Mouse (Mus musculus) liver, embryonic 14.5 days (tissue): Measurements from ENCODE around the gene Cyp46a1. TPM values are rescaled to one million over a fixed set of nuclear protein-coding genes. Genes with fewer than 3 reads are reported as not detected.

Source experiments
- ATAC-seq: fragments of 200-750 bp; cut with Nextera tagmentation; 2 replicates; pipeline ENCODE4 v1.8.0; 2017; ENCODE audit warnings: moderate number of reproducible peaks, mild to moderate bottlenecking, moderate library complexity; ENCODE audit not compliant: insufficient read depth
- DNase-seq, 3 experiments: peaks; one replicate each; pipeline ENCODE4 v3.0.0-alpha.2; 2012 to 2013; ENCODE audit warnings: low read depth in 3 of 3, low spot score in 3 of 3
- H3K27ac ChIP-seq: fragments of 300-500 bp; sonication (generic); 2 replicates; pipeline ENCODE4 v1.5.1; 2014; ENCODE audit warnings: moderate library complexity, mild to moderate bottlenecking, control low read depth, inconsistent platforms
- H3K27me3 ChIP-seq: fragments of 300-500 bp; sonication (generic); 2 replicates; pipeline ENCODE4 v1.6.1; 2014; ENCODE audit warnings: mild to moderate bottlenecking, low read length, moderate library complexity; ENCODE audit not compliant: control insufficient read depth, insufficient read depth
- H3K36me3 ChIP-seq: fragments of 300-500 bp; sonication (generic); replicated peaks from 2 replicates; pipeline ENCODE4 v1.6.1; 2014; ENCODE audit warnings: low read depth; ENCODE audit not compliant: control insufficient read depth, insufficient read depth
- H3K4me1 ChIP-seq, 2 experiments: fragments of 200-500 bp in 1 of 2; fragments of 300-500 bp in 1 of 2; sonication (generic) in 1 of 2; replicated peaks; 2 replicates each; pipeline ENCODE4 v1.6.1; 2012 to 2014; ENCODE audit warnings: antibody characterized with exemption in 1 of 2, inconsistent platforms in 1 of 2, low read length in 1 of 2; ENCODE audit not compliant: control insufficient read depth in 2 of 2, insufficient read depth in 2 of 2
- H3K4me2 ChIP-seq: fragments of 300-500 bp; sonication (generic); 2 replicates; pipeline ENCODE4 v1.6.1; 2014; ENCODE audit warnings: low read depth, mild to moderate bottlenecking, control low read depth, moderate library complexity
- H3K4me3 ChIP-seq, 2 experiments: fragments of 200-500 bp in 1 of 2; fragments of 300-500 bp in 1 of 2; sonication (generic) in 1 of 2; 2 replicates each; pipeline ENCODE4 v1.5.1; 2012 to 2014; ENCODE audit warnings: low read depth in 2 of 2, low read length in 2 of 2, mild to moderate bottlenecking in 2 of 2, control low read depth in 1 of 2, inconsistent platforms in 1 of 2, moderate library complexity in 1 of 2; ENCODE audit not compliant: insufficient read depth in 1 of 2
- H3K9ac ChIP-seq: fragments of 300-500 bp; sonication (generic); replicated peaks from 2 replicates; pipeline ENCODE4 v1.6.1; 2014; ENCODE audit warnings: mild to moderate bottlenecking, control low read depth, moderate library complexity
- H3K9me3 ChIP-seq: fragments of 300-500 bp; sonication (generic); 2 replicates; pipeline ENCODE4 v1.6.1; 2016; ENCODE audit warnings: low read length, mixed read lengths; ENCODE audit not compliant: control insufficient read depth
- CTCF ChIP-seq: IDR thresholded peaks from 2 replicates; pipeline ENCODE4 v1.5.1; 2016; ENCODE audit warnings: antibody characterized with exemption, low read depth, control low read depth
- EP300 ChIP-seq: IDR thresholded peaks from 2 replicates; pipeline ENCODE4 v1.6.1; 2016; ENCODE audit warnings: antibody characterized with exemption, low read depth
- WGBS: fragments of 180-500 bp; shearing (Covaris S2); extraction: QIAGEN DNeasy Blood & Tissue Kit; methylation state at CpG from one replicate; pipeline ENCODE4 v1.1.7; 2014; ENCODE audit not compliant: insufficient replicate concordance; 5-methylcytosine and 5-hydroxymethylcytosine counted together
- polyA plus RNA-seq, 2 experiments: library from polyadenylated mRNA; depleted of rRNA in 1 of 2; stranded (reverse) in 1 of 2; unstranded in 1 of 2; fragments of >200 nt; fragmentation: Nextera tagmentation in 1 of 2; extraction: Ambion mirVana in 1 of 2; gene quantifications; 2 replicates each; pipeline versions ENCODE4 v1.2.1 to v1.2.3; 2012 to 2014

The Cyp46a1 gene
- polyA plus RNA-seq, 2 experiments, result 0.11 to 0.52 TPM

DNA sequence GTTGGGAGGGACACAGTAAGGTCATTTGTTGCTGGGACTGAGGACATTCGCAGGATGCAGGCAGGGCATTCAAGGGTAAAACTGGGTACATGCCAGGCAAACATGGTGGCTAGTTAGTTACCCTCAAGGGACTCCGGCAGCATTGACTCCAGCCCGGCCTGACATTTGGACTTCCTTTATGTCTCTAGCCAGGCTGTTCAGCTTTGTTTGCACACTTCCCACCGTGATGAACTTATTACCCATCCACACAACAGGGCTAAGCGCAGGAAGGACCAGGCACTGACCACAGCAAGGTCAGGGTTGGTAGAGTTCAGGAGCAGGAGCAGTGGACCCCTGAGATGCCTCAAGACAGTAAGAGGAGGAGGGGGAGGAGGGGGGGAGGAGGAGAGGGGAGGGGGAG lies 34.7 kb downstream of the Cyp46a1 start:
- Histone ChIP-seq H3K9ac (no peak overlapping the region), H3K4me2 (no peak overlapping the region), H3K9me3 (no peaks in the 10 kb centered on the region), H3K4me3 (no peak overlapping the region), H3K27me3 (no peaks in the 10 kb centered on the region), H3K4me1 (no peaks in the 10 kb centered on the region), H3K27ac (no peak overlapping the region), H3K36me3 (no peaks in the 10 kb centered on the region)
- DNase-seq, result no peak
- no peak for TF ChIP-seq EP300
- no peak for TF ChIP-seq CTCF
- no peak for ATAC-seq
- WGBS, result 52% methylated on average over 5 of the region's 5 CpGs

- 54% methylated on average over 19 of the region's 19 CpGs for WGBS
- DNase-seq, result no peak
- H3K27me3 ChIP-seq, result no peaks in the 10 kb centered on the region
- no peak for TF ChIP-seq EP300
- TF ChIP-seq CTCF, result no peak
- H3K4me1 ChIP-seq, result peaks cover 0 to 3% of the 10 kb centered on the region in 2 experiments; a peak in 1 of 4 replicates
- H3K27ac ChIP-seq, result no peak within 1 kb of the TSS
- H3K4me3 ChIP-seq, result no peak within 1 kb of the TSS
- ATAC-seq, result no peak
- H3K4me2 ChIP-seq, result no peak within 1 kb of the TSS
- H3K9ac ChIP-seq, result no peak within 1 kb of the TSS
- no peaks in the 10 kb centered on the region for H3K36me3 ChIP-seq
- no peaks in the 10 kb centered on the region for H3K9me3 ChIP-seq
These were observed 36.6 kb downstream of the Cyp46a1 start, which contains the start of gene Eml1 for GRCm38 (mm10) chr12:108370596-108371428. Gene Eml1, plus strand, starts transcription at chr12:108370957.

GRCm38 (mm10) chr12:108371429-108371765 lies 37.2 kb downstream of the Cyp46a1 start:
- no peaks in the 10 kb centered on the region for H3K27me3 ChIP-seq
- no peak overlapping the region for H3K27ac ChIP-seq
- no peak for TF ChIP-seq CTCF
- no peak for TF ChIP-seq EP300
- WGBS, result 45% methylated on average over 6 of the region's 6 CpGs
- H3K4me3 ChIP-seq, result no peak overlapping the region
- no peaks in the 10 kb centered on the region for H3K36me3 ChIP-seq
- no peak overlapping the region for H3K4me2 ChIP-seq
- H3K4me1 ChIP-seq, result peaks cover 0 to 3% of the 10 kb centered on the region in 2 experiments; a peak in 1 of 4 replicates
- H3K9me3 ChIP-seq, result no peaks in the 10 kb centered on the region
- DNase-seq, result no peak
- no peak for ATAC-seq
- no peak overlapping the region for H3K9ac ChIP-seq

GRCm38 (mm10) chr12:108372241-108372640 lies 38.1 kb downstream of the Cyp46a1 start:
- no peak for ATAC-seq
- peaks cover 0 to 3% of the 10 kb centered on the region in 2 experiments; a peak in 1 of 4 replicates for H3K4me1 ChIP-seq
- DNase-seq, result no peak
- no peaks in the 10 kb centered on the region for H3K9me3 ChIP-seq
- 75% methylated on average over 17 of the region's 17 CpGs for WGBS
- H3K4me3 ChIP-seq, result no peak overlapping the region
- TF ChIP-seq EP300 (no peak), CTCF (no peak)
- H3K36me3 ChIP-seq, result no peaks in the 10 kb centered on the region
- no peak overlapping the region for H3K27ac ChIP-seq
- no peak overlapping the region for H3K9ac ChIP-seq
- H3K4me2 ChIP-seq, result no peak overlapping the region
- H3K27me3 ChIP-seq, result no peaks in the 10 kb centered on the region

- H3K4me3 ChIP-seq, result no peak overlapping the region
- no peak overlapping the region for H3K4me2 ChIP-seq
- no peak for TF ChIP-seq CTCF
- no peak for TF ChIP-seq EP300
- H3K27me3 ChIP-seq, result no peaks in the 10 kb centered on the region
- H3K36me3 ChIP-seq, result no peaks in the 10 kb centered on the region
- 60% methylated on average over 9 of the region's 9 CpGs for WGBS
- no peaks in the 10 kb centered on the region for H3K9me3 ChIP-seq
- ATAC-seq (no peak), DNase-seq (no peak)
- H3K9ac ChIP-seq, result no peak overlapping the region
- H3K27ac ChIP-seq, result no peak overlapping the region
- H3K4me1 ChIP-seq, result peaks cover 0 to 3% of the 10 kb centered on the region in 2 experiments; a peak in 1 of 4 replicates
These were observed 39.4 kb downstream of the Cyp46a1 start for GRCm38 (mm10) chr12:108373611-108374010.
